Mouse (Mus musculus) midbrain, embryonic 11.5 days (tissue): ENCODE data around the gene Ifnar2. TPM values are rescaled to one million over a fixed set of nuclear protein-coding genes. Genes with fewer than 3 reads are reported as not detected.

Source experiments
- ATAC-seq: fragments of 200-750 bp; cut with Nextera tagmentation; 2 replicates; pipeline ENCODE4 v1.8.0; 2017; ENCODE audit warnings: moderate TSS enrichment, moderate library complexity; ENCODE audit not compliant: low FRiP score
- DNase-seq: peaks from one replicate; pipeline ENCODE4 v3.0.0; 2015; ENCODE audit warnings: low spot score; ENCODE audit errors: missing footprints
- H3K27ac ChIP-seq: fragments of 300-500 bp; sonication (generic); 2 replicates; pipeline ENCODE4 v1.5.1; 2014; ENCODE audit warnings: low read depth, low read length
- H3K27me3 ChIP-seq: fragments of 300-500 bp; sonication (generic); 2 replicates; pipeline ENCODE4 v1.6.1; 2014; ENCODE audit warnings: mild to moderate bottlenecking, low read length, moderate library complexity, mixed read lengths; ENCODE audit not compliant: control insufficient read depth, insufficient read depth
- H3K36me3 ChIP-seq: fragments of 300-500 bp; sonication (generic); 2 replicates; pipeline ENCODE4 v1.6.1; 2014; ENCODE audit warnings: mild to moderate bottlenecking, low read length, moderate library complexity, mixed read lengths; ENCODE audit not compliant: control insufficient read depth, insufficient read depth
- H3K4me1 ChIP-seq: fragments of 300-500 bp; sonication (generic); 2 replicates; pipeline ENCODE4 v1.6.1; 2014; ENCODE audit warnings: low read length; ENCODE audit not compliant: control insufficient read depth, insufficient read depth
- H3K4me2 ChIP-seq: fragments of 300-500 bp; sonication (generic); 2 replicates; pipeline ENCODE4 v1.6.1; 2014; ENCODE audit warnings: mild to moderate bottlenecking, moderate library complexity
- H3K4me3 ChIP-seq: fragments of 300-500 bp; sonication (generic); 2 replicates; pipeline ENCODE4 v1.5.1; 2014; ENCODE audit warnings: low read depth, low read length
- H3K9ac ChIP-seq: fragments of 300-500 bp; sonication (generic); 2 replicates; pipeline ENCODE4 v1.6.1; 2014; ENCODE audit warnings: low read length
- H3K9me3 ChIP-seq: fragments of 300-500 bp; sonication (generic); 2 replicates; pipeline ENCODE4 v1.6.1; 2016; ENCODE audit warnings: low read length; ENCODE audit not compliant: control insufficient read depth
- WGBS: fragments of 180-500 bp; shearing (Covaris S2); extraction: QIAGEN DNeasy Blood & Tissue Kit; methylation state at CpG from one replicate; pipeline ENCODE4 v1.1.7; 2014; 5-methylcytosine and 5-hydroxymethylcytosine counted together
- polyA plus RNA-seq: library from polyadenylated mRNA; unstranded; fragments of >200 nt; fragmentation: Nextera tagmentation; extraction: Ambion mirVana; gene quantifications from 2 replicates; pipeline ENCODE4 v1.2.1, GENCODE M21; 2014

Ifnar2 gene
- polyA plus RNA-seq, 1 experiment from 2014 or later: 32.6 TPM

DNA sequence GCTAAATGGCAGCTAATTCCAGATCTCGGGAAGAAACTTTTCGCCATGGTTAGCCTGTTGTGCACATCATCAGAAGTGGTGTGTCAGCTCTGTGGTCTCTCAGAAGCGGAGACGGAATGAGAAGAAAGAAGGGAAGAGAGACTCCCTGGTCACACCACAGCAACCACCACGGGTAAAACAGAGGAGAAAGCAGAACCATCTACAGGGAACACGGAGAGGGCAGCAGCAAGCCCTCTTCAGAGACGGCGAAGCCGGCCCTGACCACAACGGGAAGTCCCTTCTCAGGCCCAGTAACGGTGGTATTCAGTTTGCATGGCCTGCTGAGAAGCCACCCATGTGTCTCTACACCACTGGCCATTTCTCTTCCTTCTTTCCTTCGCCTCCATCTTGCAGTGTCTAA lies 17.4 kb upstream of the Ifnar2 start:
- ATAC-seq: no peak
- DNase-seq: peak; percentile 79
- WGBS: 76% methylated on average over 12 of the region's 12 CpGs
- H3K27me3 ChIP-seq: peaks cover 4% of the 10 kb centered on the region; the same call in 1 of the 2 replicates
- no peaks in the 10 kb centered on the region for H3K9me3 ChIP-seq
- H3K27ac ChIP-seq: no peak overlapping the region
- no peaks in the 10 kb centered on the region for H3K36me3 ChIP-seq
- H3K4me3 ChIP-seq: no peak overlapping the region
- no peak overlapping the region for H3K9ac ChIP-seq
- no peak overlapping the region for H3K4me2 ChIP-seq
- H3K4me1 ChIP-seq: no peaks in the 10 kb centered on the region

DNA sequence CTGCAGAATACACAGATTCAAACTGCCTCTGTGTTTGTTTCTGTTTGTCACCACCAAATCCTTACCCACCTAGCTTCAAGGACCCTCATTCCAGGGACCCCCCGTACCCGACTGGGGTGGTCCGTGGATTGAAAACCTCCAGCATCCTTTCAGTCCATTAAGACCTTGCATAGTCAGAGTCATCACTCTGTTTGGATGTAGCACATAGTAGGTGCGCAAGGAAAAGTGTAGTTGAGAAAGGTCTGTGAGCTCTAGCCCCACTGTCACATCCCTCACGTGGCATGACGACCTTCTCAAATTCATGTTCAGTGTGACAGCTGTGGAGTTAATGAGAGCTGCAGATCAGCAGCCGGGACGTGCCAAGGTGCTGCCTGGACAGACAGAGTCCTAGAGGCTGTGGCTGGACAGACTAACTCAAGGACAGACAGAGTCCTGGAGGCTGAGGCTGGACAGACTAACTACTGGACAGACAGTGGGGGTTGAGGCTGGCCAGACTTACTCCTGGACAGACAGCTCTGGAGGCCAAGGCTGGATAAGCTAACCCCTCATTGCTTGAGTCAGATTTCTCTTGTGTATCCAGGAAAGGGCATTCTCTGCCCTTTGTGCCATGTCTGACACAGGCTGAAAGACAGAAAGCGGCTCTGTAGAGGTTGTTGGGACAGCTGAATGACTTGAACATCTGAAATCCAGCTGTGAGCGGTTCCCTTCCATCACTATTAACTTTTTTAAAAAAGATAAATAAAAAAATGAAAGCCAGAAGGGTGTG lies 15.6 kb upstream of the Ifnar2 start:
- Histone ChIP-seq H3K27ac (no peak overlapping the region), H3K4me3 (no peak overlapping the region), H3K27me3 (peaks cover 4% of the 10 kb centered on the region; the same call in 1 of the 2 replicates), H3K4me1 (no peaks in the 10 kb centered on the region), H3K9me3 (no peaks in the 10 kb centered on the region), H3K4me2 (no peak overlapping the region), H3K36me3 (no peaks in the 10 kb centered on the region), H3K9ac (no peak overlapping the region)
- ATAC-seq (no peak), DNase-seq (no peak)
- WGBS: 83% methylated on average over 10 of the region's 10 CpGs

DNA sequence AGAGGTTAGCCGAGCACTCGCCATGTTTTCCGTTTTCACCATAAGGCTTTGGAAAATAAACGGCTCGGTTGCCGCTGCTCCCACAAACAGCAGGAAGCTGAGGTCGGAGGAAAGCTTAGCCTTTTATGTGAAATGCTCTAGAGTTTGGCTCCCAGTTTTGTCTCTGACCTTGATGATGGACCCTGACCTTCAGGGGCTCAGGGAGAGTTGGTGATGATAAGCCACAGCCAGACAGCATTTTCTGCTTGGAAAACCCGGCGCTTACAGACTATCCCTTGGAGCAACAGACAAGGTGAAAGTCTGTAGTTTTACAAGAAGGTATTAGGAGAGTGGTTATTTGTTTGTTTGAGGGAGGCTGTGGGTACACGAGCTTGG lies 15.1 kb upstream of the Ifnar2 start:
- Histone ChIP-seq H3K4me1 (no peaks in the 10 kb centered on the region), H3K27me3 (peaks cover 4% of the 10 kb centered on the region; the same call in 1 of the 2 replicates), H3K9me3 (no peaks in the 10 kb centered on the region), H3K4me2 (no peak overlapping the region), H3K9ac (no peak overlapping the region), H3K4me3 (no peak overlapping the region), H3K27ac (no peak overlapping the region), H3K36me3 (no peaks in the 10 kb centered on the region)
- DNase-seq: no peak
- 60% methylated on average over 10 of the region's 10 CpGs for WGBS
- ATAC-seq: no peak

DNA sequence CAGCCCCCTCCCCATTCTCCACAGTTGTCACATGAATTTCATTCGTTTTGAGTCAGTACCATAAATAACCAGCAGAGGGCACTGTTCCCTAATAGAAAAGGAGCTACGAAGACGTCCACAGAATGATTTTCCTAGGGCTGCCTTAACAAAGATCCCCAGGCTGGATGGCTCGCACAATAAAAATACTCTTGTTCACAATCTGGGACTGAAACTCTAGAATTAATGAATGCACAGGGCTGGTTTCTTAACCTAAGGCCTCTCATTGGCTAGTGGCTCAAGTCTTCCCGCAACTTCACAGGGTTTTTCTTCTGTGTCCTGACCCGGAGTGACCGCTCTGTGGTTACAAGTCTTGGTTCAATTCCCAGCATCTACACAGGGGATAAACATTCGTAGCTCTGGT lies 14.0 kb upstream of the Ifnar2 start:
- DNase-seq: peak; percentile 99

DNA sequence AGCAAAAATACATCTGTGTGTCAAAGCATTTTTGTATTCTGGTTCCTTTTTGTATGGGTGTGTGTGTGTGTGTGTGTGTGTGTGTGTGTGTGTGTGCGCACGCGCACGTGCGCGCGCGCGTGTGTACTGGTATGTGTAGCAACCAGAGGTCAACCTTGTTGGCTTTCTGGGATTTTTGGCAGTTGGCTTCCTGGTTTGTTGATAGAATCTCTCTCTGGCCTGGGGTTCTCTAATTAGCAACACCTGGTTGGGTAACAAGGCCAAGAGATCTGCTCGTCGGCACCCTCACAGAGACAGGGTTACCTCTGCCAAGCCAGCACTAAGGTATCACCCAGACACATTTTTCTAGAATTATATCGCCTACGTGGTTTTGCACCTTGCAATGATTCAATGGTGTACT lies 13.1 kb upstream of the Ifnar2 start:
- Histone ChIP-seq H3K27me3 (no peaks in the 10 kb centered on the region), H3K4me3 (no peak overlapping the region), H3K27ac (no peak overlapping the region), H3K4me2 (no peak overlapping the region), H3K9ac (no peak overlapping the region), H3K9me3 (no peaks in the 10 kb centered on the region), H3K4me1 (no peaks in the 10 kb centered on the region), H3K36me3 (no peaks in the 10 kb centered on the region)
- WGBS: 94% methylated on average over 13 of the region's 13 CpGs
- DNase-seq (no peak), ATAC-seq (no peak)

More for the DNA sequence above, 14.0 kb upstream of the Ifnar2 start:
- no peak overlapping the region for H3K27ac ChIP-seq
- no peaks in the 10 kb centered on the region for H3K36me3 ChIP-seq
- H3K27me3 ChIP-seq: no peaks in the 10 kb centered on the region
- H3K9me3 ChIP-seq: no peaks in the 10 kb centered on the region
- 41% methylated on average over 8 of the region's 8 CpGs for WGBS
- H3K4me3 ChIP-seq: no peak overlapping the region
- ATAC-seq: peak; percentile 30
- H3K4me2 ChIP-seq: no peak overlapping the region
- no peaks in the 10 kb centered on the region for H3K4me1 ChIP-seq
- no peak overlapping the region for H3K9ac ChIP-seq

DNA sequence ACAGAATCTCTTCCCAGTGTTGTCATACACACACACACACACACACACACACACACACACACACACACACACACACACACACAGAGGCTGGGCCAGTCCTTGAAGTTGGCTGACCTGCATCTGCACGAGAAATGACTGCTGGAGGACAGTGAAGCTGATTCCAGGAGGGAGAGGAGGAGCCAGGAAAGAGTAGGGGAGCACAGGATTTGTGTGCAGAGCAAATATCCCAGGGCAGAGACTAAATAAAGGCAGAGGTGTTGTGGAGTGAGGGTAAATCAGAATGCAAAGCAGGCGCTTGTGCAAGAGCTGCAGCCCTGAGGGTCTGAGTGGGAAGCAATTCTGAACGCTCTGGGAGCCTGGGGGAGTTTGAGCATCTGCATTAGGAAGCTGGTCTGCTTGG lies 12.4 kb upstream of the Ifnar2 start:
- WGBS: 53% methylated on average over 3 of the region's 3 CpGs
- ATAC-seq: no peak
- no peaks in the 10 kb centered on the region for H3K4me1 ChIP-seq
- H3K9ac ChIP-seq: no peak overlapping the region
- H3K27ac ChIP-seq: no peak overlapping the region
- DNase-seq: peak; percentile 73
- H3K27me3 ChIP-seq: no peaks in the 10 kb centered on the region
- no peaks in the 10 kb centered on the region for H3K36me3 ChIP-seq
- H3K4me2 ChIP-seq: no peak overlapping the region
- no peak overlapping the region for H3K4me3 ChIP-seq
- no peaks in the 10 kb centered on the region for H3K9me3 ChIP-seq

DNA sequence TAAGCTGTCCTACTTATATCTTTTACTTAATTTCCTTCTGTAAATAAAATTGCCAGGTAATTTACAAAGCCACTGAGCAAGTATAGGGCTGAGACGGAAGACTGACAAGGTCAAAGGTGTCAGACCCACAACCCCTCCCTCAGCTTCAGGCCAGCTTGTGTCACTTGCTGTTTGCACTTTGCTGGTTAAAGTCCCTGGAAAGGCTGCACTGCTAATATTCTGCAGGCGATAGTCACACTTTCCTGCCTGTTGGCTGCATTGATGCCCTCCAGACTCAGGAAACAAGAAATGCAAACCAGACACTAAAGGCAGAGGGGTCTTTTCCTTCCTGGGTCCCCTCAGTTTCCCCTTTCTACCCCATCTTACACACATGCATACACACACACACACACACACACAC lies 10.6 kb upstream of the Ifnar2 start:
- ATAC-seq (no peak), DNase-seq (no peak)
- Histone ChIP-seq H3K9ac (no peak overlapping the region), H3K4me3 (no peak overlapping the region), H3K4me1 (no peaks in the 10 kb centered on the region), H3K36me3 (no peaks in the 10 kb centered on the region), H3K27me3 (no peaks in the 10 kb centered on the region), H3K27ac (no peak overlapping the region), H3K4me2 (no peak overlapping the region), H3K9me3 (no peaks in the 10 kb centered on the region)
- 68% methylated on average over 2 of the region's 2 CpGs for WGBS

DNA sequence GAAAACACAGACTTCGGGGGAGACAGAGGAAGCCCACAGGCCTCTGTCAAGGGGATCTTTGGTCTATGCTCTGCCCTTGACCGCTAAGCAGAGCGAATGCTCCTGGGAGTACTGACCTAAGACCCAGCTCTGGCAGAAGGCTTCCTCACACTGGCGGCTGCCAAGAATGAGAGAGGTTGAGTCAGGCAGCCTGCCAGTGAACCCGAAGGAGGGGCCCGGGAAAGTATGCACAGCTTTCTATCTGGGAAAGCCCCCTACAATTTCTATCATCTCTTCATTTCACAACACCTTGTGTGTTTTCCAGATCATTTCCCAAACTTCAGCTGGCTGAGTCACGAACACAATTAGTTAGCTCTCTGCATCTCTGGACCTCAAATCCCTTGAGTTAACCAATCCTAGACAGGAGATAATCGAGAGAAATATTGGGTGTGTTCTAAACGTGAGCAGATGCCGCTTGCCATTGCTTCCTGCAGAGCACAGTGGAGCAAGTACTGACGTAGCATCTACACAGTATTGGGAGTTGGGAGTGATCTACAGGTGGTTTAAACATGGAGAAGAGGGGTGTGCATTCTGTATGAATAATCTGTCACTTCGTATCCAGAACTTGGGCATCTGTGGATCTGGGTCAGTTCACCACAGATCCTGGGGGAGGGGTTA lies 9.8 kb upstream of the Ifnar2 start:
- no peak overlapping the region for H3K4me3 ChIP-seq
- no peak overlapping the region for H3K27ac ChIP-seq
- H3K4me1 ChIP-seq: no peaks in the 10 kb centered on the region
- DNase-seq: no peak
- no peaks in the 10 kb centered on the region for H3K27me3 ChIP-seq
- H3K9ac ChIP-seq: no peak overlapping the region
- no peaks in the 10 kb centered on the region for H3K9me3 ChIP-seq
- H3K4me2 ChIP-seq: no peak overlapping the region
- no peak for ATAC-seq
- H3K36me3 ChIP-seq: no peaks in the 10 kb centered on the region
- 82% methylated on average over 12 of the region's 12 CpGs for WGBS

DNA sequence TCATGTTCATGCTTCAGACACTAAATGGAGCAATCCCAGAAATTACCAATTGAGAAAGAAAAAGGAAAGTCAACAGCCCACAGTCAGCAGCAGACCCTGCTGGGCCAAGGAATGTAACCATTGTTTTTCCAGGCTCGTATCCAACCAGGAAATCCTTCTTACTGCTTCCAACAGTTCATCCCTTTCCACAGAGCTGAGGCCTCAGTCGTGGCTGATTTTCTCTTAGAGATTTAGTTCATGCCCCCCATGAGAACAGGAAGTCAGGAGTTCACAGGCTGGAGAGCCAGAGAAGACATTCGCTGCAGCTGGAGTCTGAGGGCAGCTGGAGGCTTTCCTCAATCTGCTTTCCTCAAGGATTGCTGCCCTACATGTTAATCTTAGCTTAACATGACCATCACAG lies 9.1 kb upstream of the Ifnar2 start:
- ATAC-seq (no peak), DNase-seq (peak; percentile 44)
- Histone ChIP-seq H3K4me1 (no peaks in the 10 kb centered on the region), H3K36me3 (no peaks in the 10 kb centered on the region), H3K27ac (no peak overlapping the region), H3K27me3 (no peaks in the 10 kb centered on the region), H3K4me2 (no peak overlapping the region), H3K4me3 (no peak overlapping the region), H3K9ac (no peak overlapping the region), H3K9me3 (no peaks in the 10 kb centered on the region)
- 42% methylated on average over 3 of the region's 3 CpGs for WGBS
